Mouse (Mus musculus) heart, postnatal 36 days (tissue): ENCODE measurements around the gene Mid1. TPM values are rescaled to one million over a fixed set of nuclear protein-coding genes. Genes with fewer than 3 reads are reported as not detected.

Experiments used
- DNase-seq, 2 experiments: peaks; one replicate each; pipeline ENCODE4 v3.0.0; 2021 to 2022
- intact Hi-C: fragments of 180-260 bp; cut with DNase I; formaldehyde crosslinking; loops from one replicate; pipeline ENCODE4 v1.15.1; 2025
- total RNA-seq, 2 experiments: library from RNA; stranded (reverse); gene quantifications; 2 replicates each; pipeline ENCODE4 v1.2.3; 2021

Gene Mid1
- total RNA-seq = 1 to 10 TPM; 4.2 TPM

DNA sequence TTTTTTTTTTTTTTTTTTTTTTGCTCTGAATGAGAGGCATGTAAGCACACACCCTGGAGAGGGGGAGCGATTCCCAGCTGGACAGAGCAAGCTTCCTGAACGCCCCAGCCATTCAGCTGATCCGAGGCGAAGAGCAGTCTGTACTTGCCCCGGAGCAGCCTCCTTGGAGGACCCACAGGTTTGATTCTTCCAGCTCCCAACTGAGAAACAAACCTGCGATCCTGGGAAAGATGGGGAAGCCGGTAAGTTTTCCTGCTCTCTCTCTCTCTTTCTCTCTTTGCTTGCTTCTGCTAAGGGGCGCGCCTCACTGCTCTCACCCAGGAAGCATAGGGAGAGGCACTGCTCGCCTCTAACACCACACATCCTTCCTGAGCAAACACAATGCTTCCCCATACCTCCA, at the start of gene Mid1:
Gene Mid1 (plus strand): TSS at position 69 of the 400 bp plus-strand sequence.
- intact Hi-C loops = loop anchor here (10.0 kb wide), 1 partner anchor 90 kb away; the partner anchor contains the start of gene 4933400A11Rik
- DNase-seq = peak; percentile 20 to 28

DNA sequence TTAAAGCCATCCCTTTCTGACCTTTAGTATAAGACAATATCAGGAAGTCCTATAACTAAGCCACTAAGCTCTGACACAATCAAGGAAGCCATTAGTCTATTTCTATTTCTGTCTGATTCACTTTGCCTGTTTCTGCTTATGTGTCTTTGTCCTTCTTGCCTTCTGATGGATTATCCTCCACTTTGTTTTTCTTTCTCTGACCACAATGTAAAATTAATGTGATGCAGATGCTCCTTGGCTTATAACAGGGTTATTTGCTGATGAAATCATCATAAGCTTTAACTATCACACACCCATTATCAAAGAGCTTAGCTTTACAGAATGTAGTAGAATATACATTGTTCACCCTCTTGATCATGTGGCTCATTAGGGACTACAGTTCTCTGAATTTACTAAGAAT, 11.9 kb upstream of the Mid1 start:
- DNase-seq = no peak
- intact Hi-C loops = no loop called here

DNA sequence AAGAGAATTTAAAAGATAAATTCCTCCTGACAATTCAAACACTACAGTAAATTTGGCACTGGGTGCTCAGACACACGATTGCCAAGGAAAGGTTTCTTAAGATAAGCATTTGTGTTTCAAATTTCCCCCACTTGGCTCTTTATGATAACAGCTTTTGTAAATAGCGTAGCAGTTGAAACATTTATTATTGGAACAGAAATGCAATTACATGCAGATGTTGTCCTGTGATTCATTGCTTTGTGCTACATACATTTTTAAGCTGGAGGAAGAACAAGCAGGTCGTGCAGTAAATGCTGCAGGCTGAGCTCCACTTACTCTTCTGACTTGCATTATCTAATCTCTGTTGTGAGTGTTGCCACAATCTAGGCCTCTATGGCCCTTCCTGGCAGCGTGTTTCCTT, 8.7 kb upstream of the Mid1 start:
- no peak for DNase-seq
- intact Hi-C loops = no loop called here

DNA sequence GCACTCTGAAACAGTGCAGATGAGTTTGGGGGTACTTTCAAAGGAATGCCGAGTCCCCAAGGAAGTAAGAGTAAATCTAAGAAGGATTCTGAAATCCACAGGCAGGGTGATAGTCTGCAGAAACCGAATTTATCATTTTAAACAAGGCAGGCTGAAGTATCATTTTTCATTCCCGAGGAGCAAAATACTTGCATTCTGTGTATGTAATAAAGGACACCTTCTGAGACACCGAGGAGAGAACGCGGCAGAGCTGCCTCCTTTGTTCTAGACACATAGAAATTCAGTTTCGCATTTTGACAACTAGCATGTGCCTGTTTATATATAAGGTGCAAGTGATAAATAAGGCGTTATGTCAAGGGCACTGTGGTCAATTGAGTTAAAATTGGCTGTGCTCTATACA, 732 bp downstream of the Mid1 start:
- intact Hi-C loops = loop anchor here (10.0 kb wide), 1 partner anchor 89 kb away; the partner anchor contains the start of gene 4933400A11Rik
- DNase-seq = no peak

DNA sequence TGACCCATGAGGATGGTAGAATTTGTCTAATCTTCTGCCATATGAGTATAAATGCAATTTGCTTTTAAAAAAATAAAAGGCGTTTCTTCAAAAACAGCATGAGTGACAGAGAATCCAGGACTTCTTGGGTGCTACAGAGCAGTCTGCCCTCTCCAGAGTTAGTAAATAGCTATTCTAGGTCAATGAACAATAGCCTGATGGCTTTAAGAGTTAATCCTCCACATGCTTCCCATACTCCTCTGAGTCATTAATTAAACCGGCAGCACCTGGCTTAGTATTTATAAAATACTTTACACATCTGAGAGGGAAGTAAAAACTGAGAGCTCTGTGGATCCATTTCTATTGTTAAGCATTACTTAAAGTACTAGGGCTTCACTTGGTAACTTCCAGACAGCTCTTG, 6.2 kb downstream of the Mid1 start:
- DNase-seq = no peak
- intact Hi-C loops = no loop called here

DNA sequence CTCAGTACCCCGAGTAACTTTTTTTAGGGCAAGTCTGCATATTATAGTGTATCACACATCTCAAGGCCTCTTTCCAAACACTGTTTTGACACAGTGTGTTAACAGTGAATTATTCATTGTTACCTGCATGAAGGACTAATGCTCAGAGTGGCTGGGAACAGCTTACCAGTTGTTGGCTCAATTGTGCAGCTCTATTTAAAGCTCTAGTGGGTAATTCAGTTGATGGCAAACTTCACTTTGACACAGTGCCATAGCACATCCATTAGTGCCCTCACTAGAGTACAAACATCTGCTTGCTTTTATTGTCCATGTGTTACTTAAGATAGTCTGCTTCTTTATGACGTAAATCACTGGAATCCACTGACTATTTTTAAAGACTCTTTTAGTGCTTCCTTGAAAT, 6.7 kb downstream of the Mid1 start:
- intact Hi-C loops = no loop called here
- DNase-seq = peak in 1 of 2 experiments; percentile 9

DNA sequence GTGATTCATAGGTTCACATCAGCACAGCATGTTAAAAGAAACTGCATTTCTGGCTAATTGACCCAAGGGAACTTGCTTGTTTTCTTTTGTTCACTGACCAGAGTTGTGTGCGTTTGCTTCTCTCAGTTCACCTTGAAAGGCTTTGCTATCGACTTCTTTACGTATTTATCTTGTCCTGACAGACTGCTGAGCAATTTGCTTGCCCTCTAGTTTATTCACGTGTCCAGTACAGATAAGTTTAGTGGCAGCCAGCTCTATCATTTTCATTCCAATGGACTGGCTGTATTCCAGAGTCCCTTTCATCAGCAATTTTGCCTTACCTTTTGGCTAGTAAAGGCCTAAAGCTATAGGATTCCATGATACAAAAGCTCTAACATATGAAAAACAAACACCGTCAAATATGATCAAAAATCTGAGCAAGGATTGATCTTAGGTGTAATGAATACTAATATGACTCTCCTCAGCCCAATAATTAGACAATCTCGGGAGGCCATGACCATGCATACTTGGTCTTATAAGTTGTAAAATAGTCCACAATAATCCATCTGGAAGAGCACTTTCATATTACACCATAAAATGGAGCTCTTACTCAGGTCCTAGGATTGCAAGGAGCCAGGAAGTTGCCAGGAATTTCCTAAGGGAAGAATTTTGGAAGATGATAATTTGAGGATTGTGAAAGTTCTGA, 7.4 kb downstream of the Mid1 start:
- intact Hi-C loops = no loop called here
- DNase-seq = no peak

DNA sequence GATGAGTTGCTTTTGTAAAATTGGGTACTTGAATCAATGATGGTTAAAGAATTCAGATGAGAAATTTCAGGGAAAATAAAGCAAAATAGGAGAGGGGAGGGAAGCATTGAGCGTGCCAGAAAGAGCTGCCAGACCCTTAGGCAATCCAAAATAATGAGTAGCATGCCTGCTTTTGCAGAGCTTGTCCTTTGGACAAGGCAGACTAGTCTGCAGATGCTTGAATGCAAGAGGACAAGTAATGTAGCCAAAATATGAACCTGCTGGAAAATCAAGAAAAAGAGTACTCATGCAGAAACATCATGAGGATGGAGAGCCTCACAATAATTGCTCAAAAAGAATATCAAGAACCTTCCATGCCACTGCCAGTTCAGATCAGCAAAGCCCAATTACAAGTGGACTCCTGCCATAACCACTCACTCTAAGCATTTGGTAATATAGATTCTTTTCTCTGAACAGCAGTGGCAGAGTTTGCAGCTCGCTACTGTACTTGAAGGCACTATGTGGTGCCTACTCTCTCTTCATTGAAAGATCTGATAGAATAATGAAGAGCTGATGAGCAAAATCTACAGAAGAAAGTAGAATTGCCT, 19.1 kb downstream of the Mid1 start:
- peak in 1 of 2 experiments; percentile 24 for DNase-seq
- intact Hi-C loops = no loop called here

DNA sequence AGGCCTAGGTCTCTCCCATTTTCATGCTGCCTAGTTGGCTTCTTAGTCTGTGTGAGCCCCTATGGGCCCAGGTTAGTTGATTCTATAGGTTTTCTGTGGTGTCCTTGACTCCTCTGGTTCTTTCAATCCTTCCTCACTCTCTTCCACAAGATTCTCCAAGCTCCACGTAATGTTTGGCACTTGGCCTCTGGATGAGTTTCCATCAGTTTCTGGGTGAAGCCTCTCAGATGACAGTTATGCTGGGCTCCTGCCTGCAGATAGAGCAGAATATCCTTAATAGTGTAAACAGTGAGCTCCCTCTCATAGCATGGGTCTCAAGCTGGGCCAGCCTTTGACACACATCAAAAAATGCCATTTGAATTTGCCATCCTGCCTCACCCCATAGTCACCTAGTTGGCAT, 38.5 kb downstream of the Mid1 start:
- DNase-seq = peak in 1 of 2 experiments; percentile 13
- intact Hi-C loops = no loop called here

DNA sequence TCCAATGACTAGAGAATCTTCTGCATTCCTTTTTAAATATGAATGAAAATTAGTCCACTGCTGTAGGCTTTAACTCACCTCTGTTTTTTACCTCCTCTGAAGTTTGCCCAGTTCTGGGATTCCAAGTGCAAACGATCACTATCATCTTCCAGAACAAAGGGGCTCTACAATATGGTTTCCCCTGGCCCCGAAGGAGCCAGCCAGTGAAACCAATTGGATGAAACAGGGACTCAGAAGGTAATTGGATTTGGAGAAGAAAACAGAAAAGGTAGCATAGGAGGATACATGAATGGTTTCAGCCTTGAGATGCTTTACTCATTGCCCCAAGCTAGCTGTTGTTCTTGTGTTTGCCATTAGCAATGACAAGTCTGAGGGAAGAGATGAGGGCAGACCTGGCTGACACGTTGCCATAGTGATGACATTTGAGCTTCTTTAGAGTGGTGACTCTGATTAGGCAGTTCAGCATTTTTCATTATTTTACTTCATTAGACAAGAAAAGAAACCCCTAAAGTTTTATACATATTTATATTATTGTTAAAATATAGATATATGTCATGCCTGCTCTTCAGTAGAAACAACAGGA, 50.5 kb downstream of the Mid1 start:
- intact Hi-C loops = no loop called here
- DNase-seq = no peak

DNA sequence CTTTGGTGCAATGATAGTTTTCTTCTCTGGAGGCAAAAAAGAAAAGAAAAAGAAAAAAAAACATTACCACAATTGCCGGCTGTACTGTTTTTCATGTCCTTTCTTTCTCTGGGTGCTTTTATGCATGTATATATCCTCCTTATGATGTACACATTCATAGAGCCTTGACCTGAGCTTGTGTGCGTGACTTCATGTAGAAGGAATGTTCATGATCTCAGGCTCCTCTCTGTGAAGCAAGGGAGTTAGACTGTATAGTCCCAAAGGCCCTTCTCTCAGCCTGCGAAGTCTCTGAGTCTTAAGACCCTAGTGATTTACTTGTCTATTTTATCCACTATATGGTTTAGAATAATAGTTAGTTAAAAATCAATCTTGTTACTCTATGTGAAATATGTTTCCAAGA, 73.0 kb downstream of the Mid1 start:
- intact Hi-C loops = no loop called here
- DNase-seq = no peak

DNA sequence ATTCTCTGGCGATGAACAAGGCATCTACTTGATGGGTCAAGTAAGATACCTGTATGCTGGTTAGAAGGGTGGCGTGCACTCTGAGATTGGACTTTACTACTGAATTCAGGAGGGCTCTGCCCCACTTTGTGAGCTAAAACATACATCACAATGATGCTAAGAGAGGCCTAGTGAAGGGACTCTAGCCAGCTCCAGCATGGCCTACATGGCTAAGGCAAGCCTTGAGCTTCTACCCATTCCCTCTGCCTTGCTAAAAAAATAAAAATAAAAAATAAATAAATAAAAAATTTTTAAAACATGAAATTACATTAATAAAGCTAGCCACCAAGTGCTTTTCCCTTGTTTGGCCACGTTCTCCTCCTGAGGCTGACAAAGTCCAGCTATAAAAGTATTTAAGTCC, 94.5 kb downstream of the Mid1 start, which contains the start of gene 4933400A11Rik:
Gene 4933400A11Rik (minus strand): TSS at position 101 of the 400 bp plus-strand sequence.
- no peak for DNase-seq
- intact Hi-C loops = loop anchor here (10.0 kb wide), 1 partner anchor 95 kb away; the partner anchor contains the start of gene Mid1

DNA sequence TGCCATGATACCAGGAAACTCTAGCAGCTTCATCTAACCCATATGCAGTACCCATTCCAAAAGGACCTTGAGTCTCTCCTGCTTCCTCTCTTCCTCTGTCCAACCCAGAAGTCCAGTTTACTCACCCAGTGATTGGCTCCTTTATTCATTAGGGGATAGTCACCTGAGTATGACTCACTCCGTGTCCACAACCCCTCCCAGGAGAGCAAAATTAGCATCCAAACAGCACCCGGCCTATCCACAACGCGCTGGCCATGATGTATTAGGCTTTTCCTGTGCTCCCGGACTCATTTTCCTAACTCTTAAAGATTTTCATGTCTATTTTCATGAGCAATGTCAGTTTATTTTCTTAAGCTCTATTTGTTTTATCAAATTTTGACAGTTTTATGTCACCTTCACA, 104.7 kb downstream of the Mid1 start:
- no peak for DNase-seq
- intact Hi-C loops = no loop called here

DNA sequence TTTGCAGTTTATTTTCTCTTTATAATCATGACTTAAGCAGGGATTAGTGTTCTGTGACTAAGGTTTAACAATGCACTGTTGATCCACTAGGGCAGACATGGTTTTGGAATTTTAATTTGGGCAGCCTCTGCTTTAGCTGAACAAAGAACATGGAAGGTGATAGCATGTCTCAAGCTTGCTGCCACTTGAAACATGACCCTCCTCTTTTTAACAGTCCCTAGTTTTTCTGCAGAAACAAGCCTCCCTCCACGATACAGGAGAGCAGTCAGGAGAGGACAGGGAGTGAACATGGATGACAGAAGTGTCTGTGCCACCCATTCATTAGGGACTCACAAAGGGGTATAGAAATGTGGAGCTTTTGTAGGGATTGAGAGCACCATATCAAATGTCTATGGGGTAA, 107.9 kb downstream of the Mid1 start:
- intact Hi-C loops = no loop called here
- DNase-seq = no peak

DNA sequence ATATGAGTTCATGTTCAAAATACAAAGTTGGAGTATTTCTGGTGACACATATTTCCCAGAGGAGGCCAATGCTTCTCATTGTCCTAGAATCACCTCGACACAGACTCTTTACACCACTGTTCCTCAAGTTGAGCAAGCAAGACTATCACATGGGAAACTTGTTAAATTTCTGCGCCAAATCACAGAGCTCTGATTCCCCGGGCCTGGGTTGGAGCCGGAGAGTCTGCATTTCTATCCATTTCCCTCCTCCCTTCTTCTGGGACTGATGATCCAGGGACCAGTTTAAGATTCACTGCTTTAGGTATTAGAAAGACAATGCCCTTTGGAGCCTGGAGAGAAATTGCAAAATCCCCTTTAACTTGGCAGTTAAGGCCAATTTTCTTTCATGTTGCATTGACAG, 109.4 kb downstream of the Mid1 start:
- no peak for DNase-seq
- intact Hi-C loops = no loop called here

DNA sequence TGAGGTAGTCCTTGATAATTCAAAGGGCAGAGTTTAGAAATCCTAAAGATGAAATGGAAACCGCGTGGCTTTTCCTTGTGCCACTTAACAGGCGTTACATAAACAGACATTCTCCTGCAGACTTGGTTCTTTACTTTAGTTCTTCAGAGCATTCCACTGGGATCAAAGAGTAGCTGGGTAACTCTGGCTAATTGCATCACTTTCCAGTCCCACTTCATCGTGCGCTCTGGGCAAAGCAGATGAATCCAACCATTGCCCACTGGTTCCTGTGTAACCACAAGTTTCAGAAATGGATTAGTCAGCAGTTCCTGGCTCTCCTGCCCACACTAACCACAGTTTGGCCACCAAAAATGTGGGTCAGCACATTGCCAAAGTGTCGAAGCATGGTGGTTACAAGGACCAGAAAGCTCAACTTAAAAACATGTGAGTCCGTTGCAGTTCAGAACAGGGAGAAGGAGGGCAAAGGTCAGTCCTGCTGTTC, 109.9 kb downstream of the Mid1 start:
- DNase-seq = peak in 1 of 2 experiments; percentile 8
- intact Hi-C loops = loop anchor here (5.0 kb wide), 2 partner anchors 182 to 463 kb away; no protein-coding TSS in a partner anchor

DNA sequence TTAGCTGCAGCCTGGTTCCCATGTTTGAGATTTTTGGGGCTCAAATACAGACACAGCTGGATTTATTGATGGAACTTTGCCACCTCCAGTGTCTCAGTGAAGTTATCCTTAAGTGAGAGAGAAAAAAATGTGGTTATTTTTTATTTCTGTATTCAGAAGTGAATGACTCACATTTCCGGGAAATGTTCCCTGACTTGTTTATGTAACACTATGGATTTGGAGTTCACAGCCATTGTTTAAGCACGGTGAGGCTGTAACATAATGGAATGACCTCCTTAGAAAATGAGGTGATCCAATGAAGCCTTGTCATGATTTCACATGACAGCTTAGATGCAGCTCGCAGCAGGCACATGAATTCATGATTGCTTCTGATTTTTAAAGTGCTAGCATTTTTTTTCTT, 112.1 kb downstream of the Mid1 start:
- intact Hi-C loops = loop anchor here (5.0 kb wide), 2 partner anchors 180 to 465 kb away; no protein-coding TSS in a partner anchor
- no peak for DNase-seq

DNA sequence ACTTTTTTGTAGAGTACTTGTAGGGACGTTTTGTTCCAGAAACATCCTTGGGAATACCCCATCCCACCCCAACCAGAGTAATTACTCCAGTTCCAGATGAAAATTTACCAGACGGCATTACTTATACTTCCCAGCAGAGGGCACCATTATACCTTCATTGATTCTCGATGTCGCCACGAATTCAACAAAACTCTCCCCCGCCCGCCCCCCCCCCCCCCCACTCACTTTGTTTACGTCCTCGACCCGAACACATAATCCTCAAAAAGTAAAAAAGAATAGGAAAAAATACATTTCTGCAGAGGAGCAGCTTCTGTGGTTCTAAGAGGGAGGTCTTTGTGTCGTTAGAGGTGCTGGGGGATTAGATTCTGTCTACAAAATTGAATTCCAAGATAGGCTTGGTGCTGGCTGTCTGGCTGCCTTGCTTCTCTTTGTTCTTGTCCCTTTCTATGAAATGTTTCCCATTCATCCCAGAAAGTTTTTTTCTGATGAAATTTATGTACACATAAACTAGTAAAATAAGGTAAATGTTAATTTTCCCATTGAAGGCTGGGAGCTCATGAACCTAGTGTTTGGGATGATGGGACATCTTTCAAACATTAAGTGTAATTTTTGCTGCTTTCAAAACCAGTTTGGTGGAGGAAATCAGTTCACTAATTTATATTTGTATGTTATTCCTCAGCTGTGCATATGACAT, 114.1 kb downstream of the Mid1 start:
- DNase-seq = peak; percentile 11 to 21
- intact Hi-C loops = loop anchor here (5.0 kb wide), 2 partner anchors 178 to 467 kb away; no protein-coding TSS in a partner anchor

DNA sequence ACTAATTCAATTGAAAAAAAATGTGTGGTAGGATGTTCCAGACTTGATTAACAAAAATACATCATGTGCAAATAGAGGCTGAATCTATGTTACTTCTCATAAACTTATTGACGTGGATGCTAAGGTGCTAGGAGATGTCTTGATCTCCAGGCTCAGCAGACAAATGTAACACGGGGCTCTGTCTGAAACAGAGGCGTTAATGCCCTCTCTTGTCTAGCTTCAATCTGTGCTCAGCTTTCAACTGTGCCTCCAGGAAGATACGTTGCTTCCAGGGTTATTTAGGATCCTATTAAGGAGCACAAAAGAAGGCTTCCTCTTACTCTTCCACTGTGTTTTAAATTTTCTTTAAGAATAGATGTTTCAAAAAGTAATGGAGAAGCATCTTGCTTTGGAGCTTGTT, 115.2 kb downstream of the Mid1 start:
- DNase-seq = no peak
- intact Hi-C loops = loop anchor here (5.0 kb wide), 1 partner anchor 82 kb away; no protein-coding TSS in a partner anchor

DNA sequence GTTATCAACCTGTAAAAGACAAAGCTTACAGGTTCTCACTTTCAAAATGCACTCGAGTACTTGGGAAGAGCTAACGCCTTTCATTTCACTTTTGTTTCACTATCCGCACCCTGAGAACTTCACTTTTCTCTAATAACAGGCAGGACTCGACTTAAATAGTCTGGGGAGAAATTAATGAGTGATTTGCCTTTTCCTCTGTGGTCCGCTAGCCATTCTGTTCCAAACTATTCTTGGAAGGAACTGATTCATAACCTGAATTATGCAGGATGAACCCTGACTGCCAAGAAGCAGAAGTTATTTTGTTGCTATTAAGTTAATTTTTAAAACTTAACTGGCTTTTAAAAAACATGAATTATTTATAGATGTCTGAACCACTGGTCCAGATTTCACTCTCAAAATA, 120.8 kb downstream of the Mid1 start:
- intact Hi-C loops = no loop called here

DNA sequence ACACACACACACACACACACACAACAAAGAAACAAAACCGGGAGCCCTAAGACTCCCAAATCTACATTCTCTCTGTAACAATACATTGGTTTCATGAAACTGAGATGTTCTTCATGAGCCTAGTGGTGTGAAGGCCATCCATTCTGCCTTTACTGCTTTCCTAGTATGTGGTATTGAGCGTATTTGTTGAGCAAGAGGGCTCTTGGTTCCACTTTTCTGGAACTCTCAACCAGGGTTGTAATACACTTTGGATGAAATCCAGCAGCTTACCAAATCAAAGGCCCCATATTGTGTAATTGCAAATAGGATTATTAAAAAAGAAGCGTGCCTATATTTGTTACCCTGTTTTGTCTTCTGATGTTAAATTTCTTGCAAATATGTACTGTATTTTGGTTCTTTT, 122.7 kb downstream of the Mid1 start:
- DNase-seq = no peak

More for the DNA sequence above, 120.8 kb downstream of the Mid1 start:
- DNase-seq = no peak

More for the DNA sequence above, 122.7 kb downstream of the Mid1 start:
- intact Hi-C loops = no loop called here
